Mouse (Mus musculus) yolk sac, embryonic 10.5 days (tissue): ENCODE data around the gene Pspn.

ENCODE experiments used
- DNase-seq: peaks from one replicate; pipeline ENCODE4 v3.0.0-alpha.2; 2017; ENCODE audit warnings: low spot score

Gene Pspn

DNA sequence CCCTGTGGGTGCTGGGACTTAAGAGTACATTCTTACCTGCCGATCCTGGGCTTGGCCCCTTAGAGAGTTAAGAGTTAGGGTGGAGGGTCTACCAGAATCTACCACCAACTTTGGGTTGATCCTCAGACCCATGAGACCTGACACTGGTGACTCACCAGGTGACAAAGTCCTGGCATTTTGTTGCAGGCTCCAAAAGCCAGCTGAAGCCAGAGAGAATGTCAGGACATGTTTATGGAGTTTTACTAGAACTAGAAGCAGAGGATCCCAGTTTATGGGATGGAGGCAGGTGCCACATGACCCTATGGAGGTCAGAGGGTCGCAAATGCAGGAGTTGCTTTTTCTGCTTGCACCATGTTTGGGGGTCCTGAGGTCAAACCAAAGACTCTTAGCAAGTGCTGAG lies 3.3 kb downstream of the Pspn start:
- DNase-seq: no peak

DNA sequence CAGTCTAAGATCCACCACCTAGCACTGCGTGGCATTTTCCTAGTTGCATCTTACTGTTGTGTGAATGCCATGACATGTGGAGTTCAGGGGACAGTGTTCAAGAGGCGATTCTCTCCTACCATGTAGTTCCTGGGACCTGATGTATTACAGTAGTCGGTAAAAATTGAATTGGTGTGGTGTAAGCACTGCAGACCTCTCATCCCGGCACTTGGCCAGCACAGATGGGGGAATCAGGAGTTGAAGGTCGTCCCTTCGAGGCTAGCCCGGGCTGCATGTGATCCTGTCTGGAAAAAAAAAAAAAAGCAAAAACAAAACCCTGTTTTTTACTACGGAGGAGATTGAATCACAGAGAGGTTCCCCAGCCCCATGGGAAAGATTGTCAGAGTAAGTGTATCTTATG lies 4.8 kb downstream of the Pspn start:
- no peak for DNase-seq

DNA sequence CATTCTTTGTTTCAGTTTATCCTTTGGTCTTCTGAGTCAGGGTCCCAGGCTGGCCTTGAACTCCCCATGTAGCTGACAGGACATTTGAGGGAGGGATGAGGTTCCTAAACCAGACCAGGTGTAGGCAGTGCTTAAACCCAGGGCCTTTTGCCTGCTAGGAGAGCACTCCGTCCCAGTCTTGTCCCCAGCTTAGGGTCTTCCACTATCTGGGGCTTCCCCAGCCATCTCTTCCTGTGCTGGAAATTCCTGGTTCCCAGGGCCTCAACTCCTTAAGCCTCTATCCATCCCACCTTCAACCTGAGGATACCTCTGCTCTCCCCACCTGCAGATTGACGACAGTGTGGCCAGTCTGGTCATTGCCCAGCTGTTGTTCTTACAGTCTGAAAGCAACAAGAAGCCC lies 8.9 kb downstream of the Pspn start:
- DNase-seq: no peak

DNA sequence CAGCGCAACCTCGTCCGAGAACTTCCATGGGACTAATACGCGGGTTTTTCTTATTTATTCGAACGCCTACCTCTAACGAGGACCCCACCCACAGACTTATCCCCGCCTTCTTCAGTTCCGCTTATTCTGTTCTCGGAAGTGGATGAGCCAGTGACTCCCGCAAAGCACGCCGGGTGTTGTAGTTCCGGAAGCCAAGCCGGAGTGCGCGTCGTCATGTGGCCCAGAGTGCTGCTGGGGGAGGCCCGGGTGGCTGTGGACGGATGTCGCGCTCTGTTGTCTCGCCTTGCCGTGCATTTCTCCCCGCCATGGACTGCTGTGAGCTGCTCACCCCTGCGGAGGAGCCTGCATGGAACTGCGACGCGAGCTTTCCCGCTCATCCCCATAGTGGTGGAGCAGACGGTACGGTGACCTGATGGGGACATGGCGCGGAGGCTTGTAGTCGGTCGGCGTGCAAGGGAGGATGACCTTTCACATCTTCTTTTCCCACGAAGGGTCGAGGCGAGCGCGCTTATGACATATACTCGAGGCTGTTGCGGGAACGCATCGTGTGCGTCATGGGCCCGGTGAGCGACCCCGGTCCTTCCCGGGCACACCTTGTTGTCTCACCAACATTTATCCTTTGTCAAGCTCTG lies 9.6 kb downstream of the Pspn start, which contains the start of gene Clpp:
Gene Clpp (plus strand): TSS at position 191 of the 632 bp plus-strand sequence.
- peak; percentile 98 for DNase-seq

DNA sequence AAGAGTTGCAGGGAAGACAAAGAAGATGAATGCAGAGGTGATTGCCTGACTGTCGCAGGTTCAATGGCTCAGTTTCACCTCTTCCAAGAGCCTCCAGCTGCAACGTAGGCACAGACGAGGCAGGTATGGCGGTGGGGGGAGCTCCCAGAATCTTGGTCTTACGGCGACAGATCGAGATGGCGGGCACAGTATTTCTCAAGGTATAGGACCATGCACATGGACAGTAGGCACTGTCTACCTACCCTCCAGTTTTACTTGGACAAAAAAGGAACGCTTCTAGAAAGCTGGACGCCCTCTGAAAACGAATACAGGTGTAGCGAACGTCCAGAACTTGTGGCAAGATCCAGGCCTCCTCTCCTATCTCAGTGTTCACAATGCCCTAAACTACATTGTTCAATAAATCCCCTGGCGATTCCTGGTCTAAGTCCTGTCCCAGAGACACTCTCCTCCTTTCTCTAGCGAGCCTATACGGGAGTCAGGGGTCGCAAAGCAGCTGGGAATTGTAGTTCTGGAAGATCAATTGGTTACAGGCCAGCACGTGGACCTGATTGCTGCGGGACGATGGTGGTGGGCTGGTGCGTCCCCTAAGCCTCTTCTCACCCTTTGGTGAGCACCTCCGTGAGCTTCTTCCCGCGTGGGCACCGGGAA lies 10.2 kb downstream of the Pspn start:
- DNase-seq: peak; percentile 95

DNA sequence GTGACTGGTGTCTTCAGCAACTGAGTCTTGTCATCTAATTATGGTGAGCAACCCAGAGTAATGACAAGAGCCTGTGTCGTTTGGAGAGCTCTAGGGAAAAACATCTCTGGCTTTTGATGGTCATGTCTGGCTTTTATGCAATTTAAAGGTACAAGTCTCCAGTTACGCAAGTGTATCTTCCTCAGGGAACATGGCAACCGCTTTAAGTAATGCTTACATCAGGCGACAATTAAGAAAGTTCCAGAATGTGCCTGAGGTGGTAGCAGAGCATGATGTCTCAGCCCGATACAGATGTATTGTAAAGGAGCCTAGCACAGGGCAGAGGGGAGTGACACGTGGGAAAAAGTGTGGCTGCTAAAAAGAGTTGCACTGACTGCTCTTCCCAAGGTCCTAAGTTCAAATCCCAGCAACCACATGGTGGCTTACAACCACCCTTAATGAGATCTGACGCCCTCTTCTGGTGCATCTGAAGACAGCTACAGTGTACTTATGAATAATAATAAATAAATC lies 10.8 kb downstream of the Pspn start:
- no peak for DNase-seq

DNA sequence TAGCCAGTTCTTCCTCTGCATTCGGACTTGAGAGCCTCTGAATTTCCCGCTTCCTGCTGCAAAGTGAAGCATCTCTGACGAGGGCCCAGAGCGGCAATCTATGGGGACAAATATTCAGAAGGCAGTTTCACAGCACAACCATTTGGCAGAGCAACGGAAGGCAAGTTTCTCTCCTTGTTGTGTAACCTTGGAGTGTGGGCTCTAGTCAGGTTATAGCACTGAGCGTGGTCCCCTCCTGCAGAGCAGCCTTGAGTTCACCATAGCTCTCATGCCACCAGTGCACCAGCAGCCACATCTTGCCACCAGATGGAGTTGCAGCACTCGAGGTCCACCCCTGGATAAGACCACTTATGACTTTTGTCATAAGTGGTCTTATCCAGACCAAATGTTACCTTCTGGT lies 11.4 kb downstream of the Pspn start:
- DNase-seq: no peak

DNA sequence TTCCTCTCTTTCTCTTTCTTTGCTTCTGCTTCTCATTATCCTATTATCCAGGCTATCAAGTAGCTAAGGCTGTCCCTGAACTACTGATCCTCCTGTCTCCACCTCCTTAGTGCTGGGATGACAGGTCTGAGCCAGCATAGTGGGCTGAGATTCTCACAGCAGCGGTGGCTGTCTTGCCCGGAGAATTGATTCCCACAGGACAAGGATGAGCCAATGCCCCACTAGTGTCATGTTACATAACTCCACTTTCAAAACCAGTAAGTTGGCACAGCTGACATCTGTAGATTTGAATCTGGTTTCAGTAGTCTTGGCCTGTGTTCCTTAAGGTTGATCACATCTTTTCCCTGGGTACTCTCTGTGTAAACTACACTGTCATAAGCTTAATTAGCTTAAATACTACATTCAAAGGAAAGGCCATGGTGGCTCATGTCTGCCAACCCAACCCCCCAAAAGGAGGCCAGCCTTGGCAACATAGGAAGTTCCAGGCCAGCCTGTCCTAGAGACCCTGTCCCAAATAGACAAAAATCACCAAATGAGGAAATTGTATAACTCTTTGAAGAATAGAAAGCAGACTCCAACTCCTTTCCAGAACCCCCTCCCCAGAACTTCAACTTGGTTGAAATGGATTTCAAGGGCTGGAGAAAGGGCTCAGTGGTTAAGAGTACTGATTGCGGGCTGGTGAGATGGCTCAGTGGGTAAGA lies 13.6 kb downstream of the Pspn start:
- no peak for DNase-seq

DNA sequence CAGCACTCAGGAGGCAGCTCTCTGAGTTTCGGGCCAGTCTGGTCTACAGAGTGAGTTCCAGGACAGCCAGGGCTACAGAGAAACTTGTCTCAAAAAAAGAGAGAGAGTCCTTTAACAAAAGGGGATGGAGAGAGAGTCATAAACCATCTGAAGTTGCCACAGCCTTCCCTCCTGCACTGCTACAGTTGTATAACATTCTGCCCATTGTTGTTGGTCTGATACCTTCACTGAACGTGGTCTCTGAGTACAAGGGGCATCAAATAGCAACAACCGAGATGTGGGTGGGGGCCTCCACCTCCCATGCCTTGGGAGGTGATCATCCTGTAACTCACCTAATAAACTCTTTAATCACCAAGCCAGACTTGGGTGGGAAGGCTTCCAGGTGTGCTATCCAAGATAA lies 14.2 kb downstream of the Pspn start:
- DNase-seq: no peak

DNA sequence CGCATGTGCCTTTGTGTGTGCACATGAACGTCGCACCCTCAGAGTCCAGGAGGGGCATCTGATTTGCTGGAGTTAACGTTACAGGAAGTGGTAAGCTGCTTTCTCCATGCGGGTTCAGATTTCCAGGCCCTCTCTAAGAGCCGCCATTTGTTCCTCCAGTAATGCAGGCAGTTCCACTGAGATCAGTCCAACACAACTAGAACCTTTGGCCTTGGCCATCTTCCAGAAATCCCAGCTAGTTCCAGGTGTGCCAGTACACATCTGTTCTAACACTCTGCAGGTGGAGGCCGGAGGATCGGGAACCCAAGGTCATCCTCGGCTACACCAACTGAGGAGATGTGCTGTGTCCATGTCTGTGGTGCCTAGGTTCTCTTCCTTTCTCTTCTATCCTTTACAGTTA lies 14.9 kb downstream of the Pspn start:
- no peak for DNase-seq

DNA sequence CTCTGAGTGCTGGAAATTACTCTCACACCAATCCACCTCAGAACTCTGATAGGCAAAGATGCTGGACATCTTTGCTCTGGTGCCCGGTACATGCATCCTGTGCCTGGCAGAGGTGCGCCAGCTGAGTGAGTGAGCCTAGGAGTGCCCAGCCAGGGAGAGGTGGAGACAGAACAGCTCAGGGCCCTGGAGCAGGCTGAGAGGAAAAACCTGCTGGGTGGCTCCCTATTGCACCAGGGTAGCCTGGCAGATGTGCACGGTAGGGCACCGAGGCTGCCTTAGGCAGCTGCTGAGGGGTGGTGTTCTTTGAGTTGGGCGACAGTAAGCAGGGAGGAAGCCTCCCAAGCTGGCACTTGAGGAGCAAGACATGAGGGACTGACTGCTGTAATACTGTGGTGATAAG lies 17.8 kb downstream of the Pspn start, which contains the start of gene Acer1:
Gene Acer1 (minus strand): TSS at position 114 of the 400 bp plus-strand sequence.
- DNase-seq: no peak

DNA sequence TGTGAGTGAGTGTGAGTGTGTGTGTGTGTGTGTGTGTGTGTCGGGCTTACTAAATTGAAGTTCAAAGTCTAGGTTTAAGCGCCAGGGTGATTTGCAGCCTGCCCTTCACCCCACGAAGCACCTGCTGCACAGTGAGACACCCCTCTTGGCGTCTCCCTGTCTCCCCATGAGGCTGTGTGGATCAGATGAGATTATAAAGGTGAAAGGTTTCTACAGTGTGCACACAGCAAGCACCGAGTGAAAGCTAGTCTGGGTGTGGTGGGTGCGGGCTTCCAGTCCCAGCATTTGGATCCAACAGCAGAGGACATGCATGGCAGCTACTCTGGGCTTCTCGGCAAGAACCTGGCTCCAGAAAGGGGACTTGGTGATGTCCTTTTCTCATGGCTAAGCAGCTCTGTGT lies 18.8 kb downstream of the Pspn start:
- no peak for DNase-seq

DNA sequence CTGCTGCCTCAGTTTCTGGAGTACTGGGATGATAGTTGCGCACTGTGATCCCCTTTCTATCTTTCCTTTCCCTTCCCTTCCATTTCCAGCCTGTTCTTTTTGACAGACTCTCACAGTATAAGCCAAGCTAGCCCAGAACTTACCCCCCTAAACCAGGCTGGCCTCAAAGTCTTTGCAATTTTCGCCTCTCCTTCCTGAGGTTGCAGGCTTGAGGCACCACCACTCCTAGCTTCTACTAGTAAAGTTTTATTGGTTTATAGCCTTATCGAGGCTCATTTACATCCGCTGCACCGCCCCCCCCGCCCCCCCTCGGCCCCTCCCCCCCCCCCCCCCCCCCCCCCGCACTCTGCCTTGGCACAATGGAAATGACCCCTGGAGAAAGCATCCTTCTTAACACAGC lies 20.3 kb downstream of the Pspn start:
- no peak for DNase-seq

DNA sequence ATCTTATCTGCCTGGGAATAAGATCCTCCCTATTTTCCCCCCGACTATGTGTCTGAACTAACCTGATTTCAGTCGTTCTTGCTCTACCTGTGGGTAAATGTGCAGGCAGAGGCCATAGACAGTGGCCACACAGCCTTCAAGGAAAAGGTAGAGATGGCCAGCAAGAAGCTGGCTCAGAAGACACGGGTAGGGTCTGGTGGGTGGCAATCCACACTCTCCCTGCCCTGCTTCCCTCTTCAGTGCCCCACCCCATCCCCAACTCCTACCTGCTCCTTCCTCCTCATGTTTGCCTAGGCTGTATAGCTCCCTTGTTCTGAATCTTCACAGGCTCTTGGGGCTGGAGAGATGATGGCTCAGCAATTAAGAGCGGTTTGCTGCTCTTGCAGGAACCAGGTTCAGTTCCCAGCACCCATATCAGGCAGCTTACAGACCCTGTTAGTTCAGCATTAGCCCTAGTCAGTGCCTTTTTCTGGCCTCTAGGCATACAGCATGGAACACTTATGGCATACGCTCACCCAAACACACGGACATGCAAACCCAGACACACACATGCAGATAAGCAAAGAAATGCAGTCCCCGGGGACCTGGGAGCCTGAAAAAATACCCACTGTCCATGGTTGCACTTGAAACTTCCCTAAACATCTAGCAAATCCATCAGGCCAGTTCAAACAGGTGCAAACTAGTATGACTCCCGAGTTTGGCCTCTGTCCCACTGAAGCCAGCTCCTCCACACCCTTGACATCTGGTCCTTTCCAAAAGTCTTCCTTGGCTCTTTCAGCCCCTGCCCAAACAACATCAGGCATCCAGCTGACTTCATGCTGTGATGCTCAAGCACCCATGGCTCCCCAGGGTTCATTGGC lies 23.1 kb downstream of the Pspn start:
- DNase-seq: no peak

DNA sequence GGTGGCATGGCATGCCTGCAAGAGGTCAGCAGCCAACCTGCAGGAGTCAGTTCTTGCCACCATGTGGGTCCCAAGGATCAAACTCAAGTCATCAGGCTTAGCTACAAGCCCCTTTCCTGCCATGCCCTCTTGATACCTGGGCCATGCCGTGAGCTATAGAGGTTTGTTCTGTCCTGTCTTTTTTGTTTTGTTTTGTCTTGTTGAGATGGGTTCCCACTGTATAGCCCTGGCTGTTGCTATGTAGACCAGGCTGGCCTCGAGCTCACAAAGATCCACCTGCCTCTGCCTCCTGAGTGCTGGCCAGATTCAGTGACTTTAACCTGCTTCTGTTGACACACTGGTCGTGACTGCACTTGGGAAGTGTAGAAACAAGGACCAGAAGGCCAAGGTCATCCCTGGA lies 24.4 kb downstream of the Pspn start:
- no peak for DNase-seq

DNA sequence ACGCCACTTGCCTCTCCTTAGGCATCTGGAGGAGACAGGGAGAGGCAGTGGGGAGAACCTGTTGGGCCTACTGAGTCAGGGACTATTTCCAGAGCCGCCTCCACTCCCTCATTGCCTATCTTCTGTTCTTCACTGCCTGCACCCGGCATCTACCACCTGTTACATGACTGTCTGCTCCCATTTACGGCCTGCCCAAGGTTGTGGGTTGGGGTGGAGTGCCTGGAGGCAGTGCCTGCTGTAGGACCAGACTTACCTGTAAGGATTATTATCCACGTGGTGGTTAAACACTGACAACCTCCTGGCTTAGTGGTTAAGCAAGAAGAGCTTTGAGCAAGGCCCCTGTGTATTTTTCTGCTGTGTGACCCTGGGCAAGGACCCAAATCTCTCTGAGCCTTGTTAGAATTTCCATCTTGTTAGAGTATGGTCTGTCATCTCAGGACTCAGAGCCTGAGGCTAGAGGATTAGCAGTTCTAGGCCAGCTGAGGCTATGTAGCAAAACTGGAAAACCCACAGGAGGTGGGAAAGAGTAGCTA lies 25.0 kb downstream of the Pspn start:
- DNase-seq: no peak

DNA sequence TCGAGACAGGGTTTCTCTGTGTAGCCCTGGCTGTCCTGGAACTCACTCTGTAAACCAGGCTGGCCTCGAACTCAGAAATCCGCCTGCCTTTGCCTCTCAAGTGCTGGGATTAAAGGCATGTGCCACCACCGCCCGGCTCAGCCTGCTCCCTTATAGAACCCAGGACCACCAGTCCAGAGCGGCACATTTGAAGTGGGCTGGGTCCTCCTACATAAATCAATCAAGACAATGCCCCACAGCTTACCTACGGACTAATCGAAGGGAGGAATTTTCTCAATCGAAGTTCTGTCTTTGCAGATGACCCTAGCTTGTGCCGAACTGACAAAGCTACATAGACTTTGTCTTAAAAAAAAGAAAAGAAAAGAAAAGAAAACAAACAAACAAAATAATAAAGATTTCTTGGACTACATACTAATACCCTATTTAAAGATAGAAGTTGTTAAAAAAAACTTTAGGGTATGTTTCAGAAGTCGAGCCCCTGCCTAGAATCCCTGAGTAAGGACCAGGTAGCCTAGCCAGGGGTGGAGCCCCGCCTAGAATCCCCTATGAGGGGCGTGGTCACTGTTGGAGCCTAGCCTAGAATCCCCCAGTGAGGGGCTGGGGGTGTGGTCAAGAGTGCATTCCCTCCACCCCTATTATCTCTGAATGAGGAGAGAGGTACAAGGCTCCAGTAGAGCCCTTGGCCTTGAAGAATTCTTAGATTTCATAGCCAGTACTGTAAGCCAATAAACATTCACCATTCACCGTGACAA lies 25.7 kb downstream of the Pspn start:
- no peak for DNase-seq

DNA sequence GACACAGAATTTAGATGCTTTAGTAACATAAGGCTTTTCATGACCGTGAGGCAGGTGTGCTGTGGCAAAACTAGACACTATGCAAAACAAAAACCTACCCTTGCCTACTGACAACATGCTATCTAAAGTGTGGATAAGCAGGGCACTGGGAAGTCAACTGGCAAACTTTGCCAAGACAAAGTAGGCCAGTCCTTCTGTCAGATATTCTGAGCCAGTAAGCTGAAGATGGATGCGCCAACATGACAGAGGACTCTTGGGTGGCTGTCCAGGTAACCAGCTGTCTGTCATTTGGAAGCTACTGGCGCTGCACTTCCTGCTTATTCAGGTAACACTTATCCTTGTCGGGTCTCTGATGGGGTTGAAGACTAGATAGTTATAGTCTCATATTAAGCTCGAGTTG lies 29.7 kb downstream of the Pspn start:
- no peak for DNase-seq

DNA sequence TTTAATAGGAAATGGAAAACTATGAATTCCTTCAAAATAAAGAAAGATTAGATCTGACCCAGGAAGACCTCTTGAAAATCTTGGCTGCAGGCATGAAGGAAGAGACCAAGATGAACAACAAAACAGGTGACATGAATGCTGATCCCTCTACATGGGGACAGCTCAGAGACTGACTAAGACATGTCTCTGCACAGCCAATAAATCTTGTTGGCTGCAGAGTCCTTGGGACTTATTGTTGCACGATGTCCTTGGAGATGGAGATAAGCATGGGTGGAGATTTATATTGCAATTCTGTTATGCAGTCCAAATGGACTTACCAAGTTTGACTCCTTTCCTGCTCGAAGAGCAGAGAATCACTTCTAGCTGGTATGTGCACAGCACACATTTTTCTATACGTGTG lies 30.5 kb downstream of the Pspn start:
- DNase-seq: no peak

DNA sequence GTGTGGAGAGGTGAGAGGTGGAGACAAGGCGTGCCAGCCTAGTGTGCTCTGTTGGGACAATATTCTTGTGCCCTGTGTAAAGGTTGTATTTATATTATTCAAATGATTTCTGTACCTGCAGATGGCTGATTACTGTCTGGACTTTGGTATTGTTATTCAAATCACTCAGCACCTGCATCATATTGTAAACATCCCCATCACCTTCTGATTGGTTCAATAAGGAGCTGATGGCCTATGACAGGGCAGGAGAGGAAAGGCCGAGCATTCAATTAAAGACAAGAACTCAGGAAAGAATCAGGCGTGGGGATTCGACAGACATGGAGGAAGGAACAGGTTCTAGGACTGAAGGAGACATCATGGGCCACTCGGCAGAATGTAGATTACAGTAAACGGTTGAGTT lies 36.2 kb downstream of the Pspn start:
- DNase-seq: no peak
